Mouse (Mus musculus): ENCODE measurements around the gene D630039A03Rik. TPM values are rescaled to one million over a fixed set of nuclear protein-coding genes. Genes with fewer than 3 reads are reported as not detected.

Gene D630039A03Rik
- polyA plus RNA-seq, 1 experiment from 2014 or later: 1.7 TPM

DNA sequence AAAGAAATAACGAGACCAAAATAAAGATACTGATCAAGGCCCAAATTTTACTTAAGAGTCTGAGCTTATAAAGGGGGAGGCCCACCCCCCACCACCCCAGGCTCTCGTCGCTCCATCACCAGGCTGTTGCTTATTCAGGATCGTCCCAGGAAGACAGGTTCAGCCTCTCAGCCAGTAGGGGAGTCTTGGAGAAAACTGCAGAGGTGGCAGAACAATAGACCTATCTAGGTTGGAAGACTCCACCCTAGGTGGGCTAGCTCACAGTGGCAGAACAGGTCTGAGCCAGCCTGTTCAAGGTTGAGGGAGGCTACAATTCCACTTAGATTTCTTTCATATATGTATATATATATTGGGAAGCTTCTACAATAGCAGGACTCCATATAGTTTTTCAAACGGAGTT lies 18.1 kb upstream of the D630039A03Rik start:
- H3K9ac ChIP-seq (replicated peaks; ENCODE audit: low read length): no peak overlapping the region
- no peak overlapping the region for H3K4me3 ChIP-seq (ENCODE audit: low read length)
- ATAC-seq (ENCODE audit: low FRiP score, low TSS enrichment): no peak
- 0 out of 2 replicates have a peak, but pooled peaks cover 4% of the 10 kb centered on the region for H3K9me3 ChIP-seq (ENCODE audit: low read length)
- H3K4me2 ChIP-seq (replicated peaks; ENCODE audit: low read depth, low read length): no peak overlapping the region
- no peaks in the 10 kb centered on the region for H3K27me3 ChIP-seq (ENCODE audit: insufficient read depth, low read length)
- 69% methylated on average over 5 of the region's 5 CpGs for WGBS
- H3K4me1 ChIP-seq (ENCODE audit: insufficient read depth, low read length): no peaks in the 10 kb centered on the region
- no peaks in the 10 kb centered on the region for H3K36me3 ChIP-seq (ENCODE audit: insufficient read depth, low read length)
- no peak overlapping the region for H3K27ac ChIP-seq (ENCODE audit: low read length)

DNA sequence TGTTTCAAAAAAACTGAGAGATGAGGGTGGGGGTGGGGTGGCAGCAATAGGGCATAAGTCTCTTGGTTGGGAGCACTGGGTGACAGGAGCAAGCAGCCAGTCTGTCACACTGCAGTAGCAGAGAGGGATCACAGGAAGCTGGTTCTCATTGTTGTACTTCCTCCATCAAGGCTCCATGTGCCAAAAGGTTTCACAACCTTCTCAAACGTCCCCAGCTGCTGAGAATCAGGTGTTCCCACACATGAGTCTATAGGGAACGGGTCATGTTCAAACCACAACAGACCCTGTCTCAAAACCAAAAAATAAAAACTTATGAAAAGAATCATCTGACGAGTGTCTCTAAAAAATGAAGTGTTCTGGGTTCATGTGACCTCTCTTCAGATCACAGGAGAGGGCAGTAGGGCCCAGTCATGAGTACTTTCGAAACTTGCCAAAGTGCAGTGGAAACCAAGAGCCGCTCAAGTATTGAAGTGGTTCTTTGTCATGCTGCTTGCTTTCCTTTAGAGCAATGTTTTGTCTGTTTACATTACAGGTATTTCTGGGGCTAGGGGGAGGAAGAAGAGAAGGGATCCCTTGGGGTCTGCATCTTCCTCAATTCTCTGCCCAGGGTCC lies 14.6 kb upstream of the D630039A03Rik start:
- Histone ChIP-seq H3K27ac (ENCODE audit: low read length) (no peak overlapping the region), H3K4me3 (ENCODE audit: low read length) (no peak overlapping the region), H3K4me2 (replicated peaks; ENCODE audit: low read depth, low read length) (no peak overlapping the region), H3K9ac (replicated peaks; ENCODE audit: low read length) (no peak overlapping the region), H3K36me3 (ENCODE audit: insufficient read depth, low read length) (no peaks in the 10 kb centered on the region), H3K4me1 (ENCODE audit: insufficient read depth, low read length) (no peaks in the 10 kb centered on the region), H3K9me3 (ENCODE audit: low read length) (0 out of 2 replicates have a peak, but pooled peaks cover 4% of the 10 kb centered on the region), H3K27me3 (ENCODE audit: insufficient read depth, low read length) (no peaks in the 10 kb centered on the region)
- ATAC-seq (ENCODE audit: low FRiP score, low TSS enrichment): no peak
- 75% methylated on average over 5 of the region's 5 CpGs for WGBS

- H3K27me3 ChIP-seq (ENCODE audit: insufficient read depth, low read length): no peaks in the 10 kb centered on the region
- H3K4me2 ChIP-seq (replicated peaks; ENCODE audit: low read depth, low read length): no peak overlapping the region
- H3K9ac ChIP-seq (replicated peaks; ENCODE audit: low read length): no peak overlapping the region
- H3K27ac ChIP-seq (ENCODE audit: low read length): no peak overlapping the region
- 0 out of 2 replicates have a peak, but pooled peaks have one; percentile 23 for ATAC-seq (ENCODE audit: low FRiP score, low TSS enrichment)
- H3K9me3 ChIP-seq (ENCODE audit: low read length): 0 out of 2 replicates have a peak, but pooled peaks cover under 1% of the 10 kb centered on the region
- no peaks in the 10 kb centered on the region for H3K36me3 ChIP-seq (ENCODE audit: insufficient read depth, low read length)
- no peak overlapping the region for H3K4me3 ChIP-seq (ENCODE audit: low read length)
- 25% methylated on average over 3 of the region's 3 CpGs for WGBS
- H3K4me1 ChIP-seq (ENCODE audit: insufficient read depth, low read length): no peaks in the 10 kb centered on the region
Measured at GRCm38 (mm10) chr4:57927464-57928205, 11.5 kb upstream of the D630039A03Rik start.

GRCm38 (mm10) chr4:57924556-57925071 lies 8.5 kb upstream of the D630039A03Rik start:
- Histone ChIP-seq H3K36me3 (ENCODE audit: insufficient read depth, low read length) (no peaks in the 10 kb centered on the region), H3K4me3 (ENCODE audit: low read length) (no peak overlapping the region), H3K4me1 (ENCODE audit: insufficient read depth, low read length) (peaks cover 6% of the 10 kb centered on the region; the same call in 1 of the 2 replicates), H3K27me3 (ENCODE audit: insufficient read depth, low read length) (no peaks in the 10 kb centered on the region), H3K9ac (replicated peaks; ENCODE audit: low read length) (no peak overlapping the region), H3K4me2 (replicated peaks; ENCODE audit: low read depth, low read length) (no peak overlapping the region), H3K9me3 (ENCODE audit: low read length) (no peaks in the 10 kb centered on the region), H3K27ac (ENCODE audit: low read length) (no peak overlapping the region)
- 73% methylated on average over 6 of the region's 6 CpGs for WGBS
- ATAC-seq (ENCODE audit: low FRiP score, low TSS enrichment): no peak

DNA sequence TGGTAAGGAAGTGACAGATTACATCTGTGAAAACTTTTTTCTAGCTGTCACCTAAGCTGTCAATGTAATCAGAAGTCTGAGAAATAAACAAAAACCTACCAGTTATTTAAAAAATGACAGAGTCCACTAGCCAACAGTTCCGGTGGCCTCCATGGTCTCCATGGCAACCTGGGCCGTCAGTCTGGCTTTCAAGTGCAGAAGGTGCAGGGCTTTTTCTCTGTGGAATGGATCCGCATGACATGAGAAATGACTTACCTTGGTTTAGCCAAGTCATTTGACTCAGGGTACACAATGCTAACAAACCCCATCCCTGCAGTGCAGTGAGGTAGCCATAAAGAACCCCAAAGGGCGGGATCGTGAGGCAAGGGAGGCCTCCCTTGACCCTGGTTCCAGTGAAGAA lies 6.1 kb upstream of the D630039A03Rik start:
- no peak for ATAC-seq (ENCODE audit: low FRiP score, low TSS enrichment)
- Histone ChIP-seq H3K9ac (replicated peaks; ENCODE audit: low read length) (no peak overlapping the region), H3K27ac (ENCODE audit: low read length) (no peak overlapping the region), H3K4me1 (ENCODE audit: insufficient read depth, low read length) (peaks cover 9% of the 10 kb centered on the region), H3K4me3 (ENCODE audit: low read length) (no peak overlapping the region), H3K27me3 (ENCODE audit: insufficient read depth, low read length) (no peaks in the 10 kb centered on the region), H3K4me2 (replicated peaks; ENCODE audit: low read depth, low read length) (no peak overlapping the region), H3K9me3 (ENCODE audit: low read length) (no peaks in the 10 kb centered on the region), H3K36me3 (ENCODE audit: insufficient read depth, low read length) (no peaks in the 10 kb centered on the region)
- 44% methylated on average over 5 of the region's 5 CpGs for WGBS

GRCm38 (mm10) chr4:57920522-57920921 lies 4.4 kb upstream of the D630039A03Rik start:
- Histone ChIP-seq H3K4me1 (ENCODE audit: insufficient read depth, low read length) (peaks cover 21% of the 10 kb centered on the region), H3K4me3 (ENCODE audit: low read length) (no peak overlapping the region), H3K27me3 (ENCODE audit: insufficient read depth, low read length) (no peaks in the 10 kb centered on the region), H3K9me3 (ENCODE audit: low read length) (no peaks in the 10 kb centered on the region), H3K4me2 (replicated peaks; ENCODE audit: low read depth, low read length) (no peak overlapping the region), H3K9ac (replicated peaks; ENCODE audit: low read length) (no peak overlapping the region), H3K36me3 (ENCODE audit: insufficient read depth, low read length) (no peaks in the 10 kb centered on the region), H3K27ac (ENCODE audit: low read length) (no peak overlapping the region)
- ATAC-seq (ENCODE audit: low FRiP score, low TSS enrichment): no peak
- 86% methylated on average over 1 of the region's 1 CpGs for WGBS

- 12% methylated on average over 8 of the region's 8 CpGs for WGBS
- Histone ChIP-seq H3K4me1 (ENCODE audit: insufficient read depth, low read length) (peaks cover 26% of the 10 kb centered on the region), H3K9ac (replicated peaks; ENCODE audit: low read length) (no peak overlapping the region), H3K27me3 (ENCODE audit: insufficient read depth, low read length) (no peaks in the 10 kb centered on the region), H3K27ac (ENCODE audit: low read length) (no peak overlapping the region), H3K4me3 (ENCODE audit: low read length) (no peak overlapping the region), H3K9me3 (ENCODE audit: low read length) (no peaks in the 10 kb centered on the region), H3K4me2 (replicated peaks; ENCODE audit: low read depth, low read length) (0 out of 2 replicates have a peak overlapping the region, but pooled peaks have one; percentile 3), H3K36me3 (ENCODE audit: insufficient read depth, low read length) (no peaks in the 10 kb centered on the region)
- no peak; the same call in 1 of the 2 replicates for ATAC-seq (ENCODE audit: low FRiP score, low TSS enrichment)
Measured at GRCm38 (mm10) chr4:57919494-57920423, 3.7 kb upstream of the D630039A03Rik start.

DNA sequence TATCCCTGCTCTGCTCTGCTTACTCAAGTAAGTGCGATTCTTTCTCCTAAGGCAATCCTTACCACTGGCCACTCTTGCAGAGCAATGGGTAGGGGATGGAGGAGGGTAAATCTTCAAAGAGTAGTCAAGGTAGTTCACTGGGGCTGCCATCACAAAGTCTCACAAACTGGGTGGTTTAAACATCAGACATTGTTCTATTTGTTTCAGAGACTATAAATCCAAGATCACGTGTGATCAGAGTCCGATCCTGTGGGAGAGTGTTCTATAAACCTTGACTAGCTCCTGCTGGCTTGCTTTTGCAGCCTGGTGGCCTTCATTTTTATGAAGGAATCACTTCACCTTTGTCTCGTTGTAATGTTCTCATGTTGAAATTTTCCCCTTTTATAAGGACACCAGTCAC lies 614 bp upstream of the D630039A03Rik start:
- 50% methylated on average over 4 of the region's 4 CpGs for WGBS
- ATAC-seq (ENCODE audit: low FRiP score, low TSS enrichment): no peak

More for the DNA sequence above, 614 bp upstream of the D630039A03Rik start:
- 0 out of 2 replicates have a peak overlapping the region, but pooled peaks have one; percentile 28 for H3K9ac ChIP-seq (replicated peaks; ENCODE audit: low read length)
- H3K4me2 ChIP-seq (replicated peaks; ENCODE audit: low read depth, low read length): 0 out of 2 replicates have a peak overlapping the region, but pooled peaks have one; percentile 9
- no peaks in the 10 kb centered on the region for H3K36me3 ChIP-seq (ENCODE audit: insufficient read depth, low read length)
- H3K9me3 ChIP-seq (ENCODE audit: low read length): 0 out of 2 replicates have a peak, but pooled peaks cover 3% of the 10 kb centered on the region
- H3K4me1 ChIP-seq (ENCODE audit: insufficient read depth, low read length): peaks cover 30% of the 10 kb centered on the region
- H3K27me3 ChIP-seq (ENCODE audit: insufficient read depth, low read length): no peaks in the 10 kb centered on the region
- no peak overlapping the region for H3K4me3 ChIP-seq (ENCODE audit: low read length)
- H3K27ac ChIP-seq (ENCODE audit: low read length): peak overlapping the region; percentile 44; the same call in 1 of the 2 replicates

All from kidney, embryonic 16.5 days (tissue).